Mouse (Mus musculus) neural tube, embryonic 14.5 days (tissue): ENCODE data around the gene Erc1. TPM values are rescaled to one million over a fixed set of nuclear protein-coding genes. Genes with fewer than 3 reads are reported as not detected.
A peak's percentile ranks its signal among the peaks of the same experiment; 100 is the strongest.

Experiments
- ATAC-seq: fragments of 200-750 bp; cut with Nextera tagmentation; 2 replicates; pipeline ENCODE4 v1.8.0; 2017; ENCODE audit warnings: low read depth, mild to moderate bottlenecking, moderate TSS enrichment, moderate library complexity
- H3K27ac ChIP-seq: fragments of 300-500 bp; sonication (generic); 2 replicates; pipeline ENCODE4 v1.5.1; 2014; ENCODE audit warnings: low read depth, mild to moderate bottlenecking, control low read depth, low read length, moderate library complexity, mixed read lengths
- H3K27me3 ChIP-seq: fragments of 300-500 bp; sonication (generic); 2 replicates; pipeline ENCODE4 v1.6.1; 2014; ENCODE audit warnings: low read length; ENCODE audit not compliant: control insufficient read depth, insufficient read depth
- H3K36me3 ChIP-seq: fragments of 300-500 bp; sonication (generic); 2 replicates; pipeline ENCODE4 v1.6.1; 2014; ENCODE audit warnings: low read length, mixed read lengths; ENCODE audit not compliant: control insufficient read depth, insufficient read depth
- H3K4me1 ChIP-seq: fragments of 300-500 bp; sonication (generic); 2 replicates; pipeline ENCODE4 v1.6.1; 2014; ENCODE audit warnings: low read length; ENCODE audit not compliant: control insufficient read depth, insufficient read depth
- H3K4me2 ChIP-seq: fragments of 300-500 bp; sonication (generic); 2 replicates; pipeline ENCODE4 v1.6.1; 2014; ENCODE audit warnings: mild to moderate bottlenecking, low read depth, low read length, control low read depth
- H3K4me3 ChIP-seq: fragments of 300-500 bp; sonication (generic); 2 replicates; pipeline ENCODE4 v1.5.1; 2014; ENCODE audit warnings: low read depth, low read length, control low read depth, mixed read lengths
- H3K9ac ChIP-seq: fragments of 300-500 bp; sonication (generic); replicated peaks from 2 replicates; pipeline ENCODE4 v1.6.1; 2014; ENCODE audit warnings: low read depth, mild to moderate bottlenecking, control low read depth, low read length, mixed read lengths
- H3K9me3 ChIP-seq: fragments of 300-500 bp; sonication (generic); 2 replicates; pipeline ENCODE4 v1.6.1; 2016; ENCODE audit warnings: low read length; ENCODE audit not compliant: control insufficient read depth
- WGBS: fragments of 180-500 bp; shearing (Covaris S2); extraction: QIAGEN DNeasy Blood & Tissue Kit; methylation state at CpG from one replicate; pipeline ENCODE4 v1.1.7; 2014; 5-methylcytosine and 5-hydroxymethylcytosine counted together
- polyA plus RNA-seq: library from polyadenylated mRNA; unstranded; fragments of >200 nt; fragmentation: Nextera tagmentation; extraction: Ambion mirVana; gene quantifications from 2 replicates; pipeline ENCODE4 v1.2.1, GENCODE M21; 2014

The Erc1 gene
- polyA plus RNA-seq: 59.4 and 66.1 TPM in 2 replicates

DNA sequence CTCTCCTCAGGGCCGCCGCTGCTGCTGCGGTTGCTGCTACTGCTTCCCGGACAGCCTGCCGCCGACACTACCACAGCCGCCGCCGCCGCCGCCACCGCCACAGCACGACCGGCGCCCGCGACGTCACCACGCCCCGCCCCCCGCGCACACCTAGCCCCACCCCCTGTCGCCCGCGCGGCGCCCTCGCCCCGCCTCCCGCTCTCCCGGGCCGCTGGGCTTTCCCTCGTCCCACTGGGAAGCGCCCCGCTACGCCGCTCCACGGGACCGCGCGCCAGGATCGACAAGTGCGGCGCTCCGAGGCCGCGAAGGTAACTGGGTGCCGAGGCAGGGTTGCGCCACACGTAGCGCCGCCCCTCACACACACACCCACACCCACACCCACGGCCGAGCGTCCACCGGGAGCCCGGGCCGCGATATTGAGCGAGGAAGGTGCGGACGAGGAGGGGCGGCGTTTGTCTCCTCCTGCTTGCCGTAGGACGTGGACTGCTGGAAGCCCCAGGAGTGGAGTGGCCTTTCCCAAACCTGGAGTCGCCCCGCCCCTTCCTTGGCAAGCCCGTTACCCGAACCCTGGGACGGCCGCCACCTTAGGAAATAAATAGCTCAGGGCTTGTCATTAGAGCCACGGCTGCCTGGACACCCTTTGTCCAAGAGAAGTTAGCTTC, at the start of gene Erc1:
Gene Erc1, minus strand, starts transcription at position 134 of the 662 bp plus-strand sequence.
- H3K9me3 ChIP-seq: no peaks in the 10 kb centered on the region
- H3K4me3 ChIP-seq: peak within 1 kb of the TSS; percentile 98
- H3K9ac ChIP-seq: peak within 1 kb of the TSS; percentile 91
- WGBS: under 1% methylated on average over 65 of the region's 73 CpGs
- peak within 1 kb of the TSS; percentile 67 for H3K4me2 ChIP-seq
- peaks cover 14% of the 10 kb centered on the region for H3K4me1 ChIP-seq
- peak within 1 kb of the TSS; percentile 97 for H3K27ac ChIP-seq
- no peaks in the 10 kb centered on the region for H3K27me3 ChIP-seq
- ATAC-seq: peak; percentile 95
- no peaks in the 10 kb centered on the region for H3K36me3 ChIP-seq

DNA sequence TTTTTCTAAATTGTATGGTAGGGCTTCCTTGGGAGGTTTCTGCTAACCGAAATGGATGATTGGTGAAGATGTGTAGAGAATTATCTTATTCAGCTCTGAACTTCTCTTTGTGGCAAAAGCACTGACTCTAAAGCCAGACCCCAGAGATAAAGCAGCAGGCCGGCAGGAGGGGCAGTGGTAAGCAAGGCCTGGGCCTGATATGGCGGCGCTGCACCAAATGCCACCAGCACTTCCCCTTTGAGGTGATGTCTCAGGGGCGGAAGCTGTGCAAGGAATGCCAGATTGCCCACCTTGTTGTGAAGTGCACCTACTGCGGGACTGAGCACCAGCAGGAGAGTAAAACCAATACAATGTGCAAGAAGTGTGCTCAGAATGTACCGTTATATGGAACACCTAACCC, 44.7 kb upstream of the Erc1 start:
- no peak overlapping the region for H3K4me3 ChIP-seq
- no peak overlapping the region for H3K27ac ChIP-seq
- no peaks in the 10 kb centered on the region for H3K27me3 ChIP-seq
- H3K9me3 ChIP-seq: no peaks in the 10 kb centered on the region
- 84% methylated on average over 7 of the region's 7 CpGs for WGBS
- H3K9ac ChIP-seq: no peak overlapping the region
- H3K4me1 ChIP-seq: no peaks in the 10 kb centered on the region
- H3K36me3 ChIP-seq: no peaks in the 10 kb centered on the region
- no peak for ATAC-seq
- no peak overlapping the region for H3K4me2 ChIP-seq

DNA sequence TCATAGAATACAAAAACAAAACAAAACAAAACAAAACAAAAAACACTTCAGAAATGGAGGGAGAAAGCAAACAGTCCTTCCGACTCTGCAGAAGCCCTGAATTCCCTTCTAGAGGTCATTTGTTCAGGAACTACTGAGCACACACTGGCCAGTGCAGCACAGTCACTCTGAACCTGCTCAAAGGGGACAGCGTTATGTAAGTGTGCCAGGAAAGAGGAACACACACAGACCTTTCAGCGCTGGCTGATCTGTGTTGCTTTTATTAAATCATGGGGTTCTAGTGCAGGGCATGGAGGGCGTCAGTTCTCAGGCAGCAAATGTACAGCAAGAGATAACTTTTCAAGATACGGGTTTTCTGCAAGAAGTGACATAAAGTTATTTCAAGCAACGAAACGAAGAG, 35.2 kb upstream of the Erc1 start:
- Histone ChIP-seq H3K4me2 (no peak overlapping the region), H3K36me3 (no peaks in the 10 kb centered on the region), H3K9me3 (no peaks in the 10 kb centered on the region), H3K27me3 (no peaks in the 10 kb centered on the region), H3K27ac (no peak overlapping the region), H3K4me1 (no peaks in the 10 kb centered on the region), H3K4me3 (no peak overlapping the region), H3K9ac (no peak overlapping the region)
- WGBS: 85% methylated on average over 7 of the region's 7 CpGs
- no peak for ATAC-seq

DNA sequence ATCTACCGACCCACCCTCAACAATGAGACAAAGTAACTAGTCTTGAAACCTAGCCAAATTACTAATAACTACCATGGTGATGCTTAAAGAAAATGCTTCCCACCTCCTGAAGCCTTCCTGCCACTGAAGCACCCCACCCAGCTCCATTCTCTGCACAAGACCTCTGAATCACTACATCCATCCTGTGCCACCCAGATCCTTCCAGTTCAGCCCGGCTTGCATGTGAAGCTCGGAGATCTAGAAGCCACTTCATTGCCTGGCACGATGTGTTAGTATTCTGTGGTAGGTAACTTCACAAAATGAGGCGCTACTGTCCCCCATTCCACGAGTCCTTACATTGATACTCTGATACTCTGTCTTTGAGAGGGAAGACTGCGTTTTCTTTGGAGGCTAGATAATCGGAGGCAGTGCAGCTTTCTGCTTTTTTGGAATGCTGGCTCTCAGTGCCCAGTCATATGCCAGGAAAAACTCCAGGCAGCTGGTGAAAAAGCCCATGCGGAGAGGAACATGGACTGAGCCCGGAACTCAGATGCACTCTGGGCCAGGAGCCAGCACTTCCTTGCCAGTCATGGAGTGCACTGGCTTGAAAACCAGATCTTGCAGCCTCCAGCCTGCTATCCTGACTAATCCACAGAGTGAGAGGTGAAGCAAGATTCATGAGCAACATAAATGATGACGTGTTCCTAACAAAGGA, 16.5 kb upstream of the Erc1 start:
- Histone ChIP-seq H3K4me1 (no peaks in the 10 kb centered on the region), H3K4me2 (no peak overlapping the region), H3K27ac (no peak overlapping the region), H3K27me3 (no peaks in the 10 kb centered on the region), H3K36me3 (no peaks in the 10 kb centered on the region), H3K4me3 (no peak overlapping the region), H3K9me3 (no peaks in the 10 kb centered on the region), H3K9ac (no peak overlapping the region)
- WGBS: 88% methylated on average over 11 of the region's 11 CpGs
- no peak for ATAC-seq

DNA sequence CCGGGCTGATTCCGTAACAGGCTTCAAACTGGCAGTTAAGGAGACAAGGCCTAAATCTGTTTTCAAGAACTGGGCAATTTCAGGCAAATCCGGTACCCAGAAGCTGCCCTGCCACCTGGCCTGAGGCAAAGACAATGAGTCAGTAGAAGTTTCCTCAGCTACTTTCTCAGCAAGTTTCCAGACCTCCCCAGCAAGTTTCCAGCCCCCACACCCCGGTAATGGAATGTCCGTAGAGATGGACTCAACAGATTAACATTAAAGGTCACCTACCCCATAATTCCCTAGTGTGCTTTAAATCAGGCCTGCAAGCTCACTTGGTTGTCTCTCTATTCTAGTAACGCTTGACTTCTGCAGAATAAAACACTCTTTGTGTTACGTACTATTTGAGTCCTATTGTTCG, 13.6 kb upstream of the Erc1 start:
- H3K36me3 ChIP-seq: no peaks in the 10 kb centered on the region
- no peak overlapping the region for H3K9ac ChIP-seq
- H3K4me2 ChIP-seq: no peak overlapping the region
- no peak for ATAC-seq
- H3K27ac ChIP-seq: no peak overlapping the region
- H3K9me3 ChIP-seq: no peaks in the 10 kb centered on the region
- 39% methylated on average over 8 of the region's 8 CpGs for WGBS
- no peak overlapping the region for H3K4me3 ChIP-seq
- no peaks in the 10 kb centered on the region for H3K4me1 ChIP-seq
- no peaks in the 10 kb centered on the region for H3K27me3 ChIP-seq

DNA sequence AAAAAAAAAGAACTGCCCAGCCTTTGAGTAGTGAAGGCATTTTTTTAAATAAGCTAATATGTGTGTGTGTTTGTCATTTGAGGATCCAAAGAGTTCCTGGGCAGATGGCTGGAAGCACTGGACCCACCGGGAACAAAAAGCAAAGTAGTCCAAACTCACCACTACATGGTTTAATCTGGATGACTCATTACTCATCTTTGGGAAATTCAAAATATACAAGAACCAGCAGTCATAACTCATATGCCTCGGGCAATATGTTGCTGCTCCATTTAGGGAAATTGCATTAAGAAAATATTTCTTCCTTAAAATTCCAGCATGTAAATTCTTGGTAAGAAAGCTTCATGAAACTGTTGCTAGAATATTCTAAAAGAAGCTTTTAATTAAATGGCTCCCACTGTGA, 12.3 kb upstream of the Erc1 start:
- no peak for ATAC-seq
- Histone ChIP-seq H3K9ac (no peak overlapping the region), H3K4me1 (no peaks in the 10 kb centered on the region), H3K27ac (no peak overlapping the region), H3K4me2 (no peak overlapping the region), H3K27me3 (no peaks in the 10 kb centered on the region), H3K4me3 (no peak overlapping the region), H3K36me3 (no peaks in the 10 kb centered on the region), H3K9me3 (no peaks in the 10 kb centered on the region)
- 91% methylated on average over 2 of the region's 2 CpGs for WGBS

DNA sequence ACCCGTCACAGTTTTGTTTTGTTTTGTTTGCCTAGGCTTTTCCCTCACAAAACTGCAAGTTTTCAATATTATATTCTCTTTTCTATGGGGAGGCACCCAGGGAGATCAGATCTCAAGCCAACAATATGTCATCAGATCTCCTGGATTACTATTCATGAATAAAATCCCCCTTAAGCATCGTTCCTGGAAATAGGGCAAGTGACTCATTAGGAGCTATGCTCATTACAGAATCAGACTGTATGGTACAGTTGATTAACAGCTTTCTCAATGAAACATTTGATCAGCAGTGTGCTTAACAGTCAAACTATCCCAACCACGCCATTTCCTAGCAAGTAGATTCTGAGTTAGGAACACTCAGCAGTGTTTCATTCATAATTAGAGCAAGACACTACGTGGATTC, 7.5 kb upstream of the Erc1 start:
- WGBS: 89% methylated on average over 4 of the region's 4 CpGs
- no peak for ATAC-seq
- Histone ChIP-seq H3K27ac (no peak overlapping the region), H3K9me3 (no peaks in the 10 kb centered on the region), H3K4me2 (no peak overlapping the region), H3K27me3 (no peaks in the 10 kb centered on the region), H3K9ac (no peak overlapping the region), H3K4me1 (no peaks in the 10 kb centered on the region), H3K4me3 (no peak overlapping the region), H3K36me3 (no peaks in the 10 kb centered on the region)

DNA sequence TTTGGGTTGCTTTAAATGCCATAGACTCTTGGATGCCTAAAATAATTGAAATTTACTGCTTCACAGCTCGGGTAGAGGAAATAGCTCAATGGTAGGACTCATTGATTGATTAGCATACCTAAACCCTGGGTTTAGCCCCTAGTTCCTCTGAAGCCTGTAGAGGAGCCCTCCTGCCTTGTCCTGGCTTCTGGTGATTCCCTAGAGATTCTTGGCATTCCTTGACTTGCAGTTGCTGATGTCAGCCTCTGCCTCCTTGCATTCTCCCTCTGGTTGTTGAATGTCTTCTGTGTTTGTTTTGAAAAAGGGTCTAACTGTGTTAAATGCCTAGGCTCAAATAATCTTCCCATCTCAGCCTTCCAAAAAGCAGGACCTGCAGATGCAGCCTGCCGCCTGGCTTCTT, 6.2 kb upstream of the Erc1 start:
- no peak overlapping the region for H3K4me2 ChIP-seq
- no peaks in the 10 kb centered on the region for H3K9me3 ChIP-seq
- 44% methylated on average over 2 of the region's 2 CpGs for WGBS
- no peak overlapping the region for H3K27ac ChIP-seq
- no peak for ATAC-seq
- H3K27me3 ChIP-seq: no peaks in the 10 kb centered on the region
- no peaks in the 10 kb centered on the region for H3K4me1 ChIP-seq
- no peak overlapping the region for H3K4me3 ChIP-seq
- no peak overlapping the region for H3K9ac ChIP-seq
- H3K36me3 ChIP-seq: no peaks in the 10 kb centered on the region

DNA sequence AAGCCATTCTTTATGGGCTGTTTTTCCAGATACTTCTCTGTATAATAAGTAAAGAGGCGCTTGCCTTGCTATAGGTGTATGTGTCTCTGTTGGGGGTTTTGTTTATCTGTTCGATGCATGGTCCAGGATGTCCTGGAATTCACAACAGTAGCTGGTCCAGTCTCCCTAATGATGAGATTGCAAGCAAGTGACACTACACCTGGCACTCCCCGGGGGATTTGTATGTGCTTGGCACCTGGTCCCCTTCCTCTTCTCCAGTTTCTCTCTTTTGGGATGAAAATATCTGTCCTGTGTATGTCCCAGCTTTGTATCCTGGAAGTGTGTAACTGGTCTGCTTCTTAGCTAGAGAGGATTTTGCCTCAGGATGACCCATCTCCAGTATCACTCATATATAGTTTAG, 1.9 kb upstream of the Erc1 start:
- Histone ChIP-seq H3K4me2 (no peak overlapping the region), H3K9ac (no peak overlapping the region), H3K27me3 (no peaks in the 10 kb centered on the region), H3K36me3 (no peaks in the 10 kb centered on the region), H3K4me1 (peaks cover 14% of the 10 kb centered on the region), H3K4me3 (no peak overlapping the region), H3K27ac (no peak overlapping the region), H3K9me3 (no peaks in the 10 kb centered on the region)
- 93% methylated on average over 3 of the region's 3 CpGs for WGBS
- no peak for ATAC-seq
